ENCODE assay signal across 19 mouse cellular contexts in the genomic region with DNA sequence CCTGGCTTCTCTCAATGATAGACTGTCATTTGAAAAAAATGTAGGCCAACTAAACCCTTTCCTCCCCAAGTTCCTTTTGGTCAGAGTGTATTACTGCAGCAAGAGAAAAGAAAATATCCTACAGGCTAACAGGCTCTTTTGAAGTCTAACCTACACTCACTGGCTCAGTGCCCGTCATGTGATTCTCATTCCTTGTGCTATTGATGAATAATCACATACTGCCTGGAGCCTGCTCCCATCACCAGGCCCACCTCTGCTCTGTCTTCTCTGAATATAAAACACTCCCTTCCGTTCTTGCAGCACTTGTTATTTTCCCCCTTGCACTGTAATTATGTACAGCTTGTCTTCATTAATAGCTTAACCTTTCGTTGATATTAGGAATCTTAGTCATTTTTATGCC.
"Had no signal": no experiment of that assay in that cellular context is flagged by ENCODE, and none has a peak within 500 bp of the region (broad histone marks: within the 10 kb centered on the region; RNA-seq: fewer than 3 reads in every experiment).

No protein-coding gene starts in this region.

- ATAC-seq: intestine, embryonic 16.5 days; liver, embryonic 12.5 days had no signal

- H3K4me2 ChIP-seq: limb, embryonic 12.5 days; liver, embryonic 12.5 days; liver, embryonic 15.5 days; neural tube, embryonic 12.5 days; neural tube, embryonic 15.5 days; stomach, embryonic 15.5 days had no signal

- DNase-seq: kidney, adult 18-20 months; kidney, adult 9 months; kidney, postnatal 14 days; kidney, postnatal 4 days; liver; lung, adult 2 months; lung, postnatal 14 days; lung, postnatal 4 days; retina, postnatal 1 day; right cerebral cortex, postnatal 25 days; spleen, adult 18-20 months; thymus, postnatal 25 days had no signal

- H3K4me3 ChIP-seq: limb, embryonic 12.5 days; liver, embryonic 12.5 days; liver, embryonic 15.5 days; neural tube, embryonic 12.5 days; neural tube, embryonic 15.5 days; stomach, embryonic 15.5 days had no signal

- H3K27me3 ChIP-seq: limb, embryonic 12.5 days; liver, embryonic 12.5 days; liver, embryonic 15.5 days; neural tube, embryonic 12.5 days; neural tube, embryonic 15.5 days; stomach, embryonic 15.5 days had no signal

- H3K36me3 ChIP-seq: limb, embryonic 12.5 days; liver, embryonic 12.5 days; liver, embryonic 15.5 days; neural tube, embryonic 12.5 days; neural tube, embryonic 15.5 days; stomach, embryonic 15.5 days had no signal

- H3K4me1 ChIP-seq: limb, embryonic 12.5 days; liver, embryonic 12.5 days; liver, embryonic 15.5 days; neural tube, embryonic 12.5 days; neural tube, embryonic 15.5 days; stomach, embryonic 15.5 days had no signal

- H3K9me3 ChIP-seq: limb, embryonic 12.5 days; liver, embryonic 12.5 days; liver, embryonic 15.5 days; neural tube, embryonic 12.5 days; neural tube, embryonic 15.5 days; stomach, embryonic 15.5 days had no signal

- H3K27ac ChIP-seq: limb, embryonic 12.5 days; liver, embryonic 12.5 days; liver, embryonic 15.5 days; neural tube, embryonic 12.5 days; neural tube, embryonic 15.5 days; stomach, embryonic 15.5 days had no signal

- H3K9ac ChIP-seq: limb, embryonic 12.5 days; liver, embryonic 12.5 days; liver, embryonic 15.5 days; neural tube, embryonic 12.5 days; neural tube, embryonic 15.5 days; stomach, embryonic 15.5 days had no signal
